Mouse (Mus musculus) T-helper 1 cell (primary cell): Measurements from ENCODE around the gene Naalad2.
"Not testable (repeated sequence)": the region's sequence is repeated elsewhere in the genome, so short reads cannot be mapped to it uniquely, and the experiment has no call there.

ENCODE experiments used
- in situ Hi-C: fragments of 300-600 bp; cut with MboI, MseI; formaldehyde crosslinking; loops from one replicate; pipeline ENCODE4 v1.15.1; 2025; ENCODE audit warnings: high pct_unique_total_duplicates

Gene Naalad2

GRCm38 (mm10) chr9:18402895-18403294 lies at the start of gene Naalad2:
TSS of gene Naalad2 (minus strand) at chr9:18402995.
- in situ Hi-C loops: not testable (repeated sequence)

GRCm38 (mm10) chr9:18431687-18432086 lies 28.9 kb upstream of the Naalad2 start:
- in situ Hi-C loops: no loop called here

- in situ Hi-C loops: no loop called here
Observed at GRCm38 (mm10) chr9:18430354-18430753, 27.6 kb upstream of the Naalad2 start, which contains the start of gene Mbd3l2. TSS of gene Mbd3l2 (plus strand) at chr9:18430654.

GRCm38 (mm10) chr9:18412371-18412770 lies 9.6 kb upstream of the Naalad2 start:
- in situ Hi-C loops: loop anchor here (5.0 kb wide), 1 partner anchor 360 kb away; no protein-coding TSS in a partner anchor

GRCm38 (mm10) chr9:18404118-18404517 lies 1.3 kb upstream of the Naalad2 start, which contains the start of gene Ubtfl1:
TSS of gene Ubtfl1 (plus strand) at chr9:18404418.
- in situ Hi-C loops: no loop called here

- in situ Hi-C loops: no loop called here
Observed at GRCm38 (mm10) chr9:18399629-18400028, 3.2 kb downstream of the Naalad2 start.

GRCm38 (mm10) chr9:18385782-18386181 lies 17.0 kb downstream of the Naalad2 start:
- in situ Hi-C loops: no loop called here

- in situ Hi-C loops: not testable (repeated sequence)
Observed at GRCm38 (mm10) chr9:18373026-18373425, 29.8 kb downstream of the Naalad2 start.

- in situ Hi-C loops: no loop called here
Observed at GRCm38 (mm10) chr9:18319990-18320389, 82.8 kb downstream of the Naalad2 start.

- in situ Hi-C loops: no loop called here
Observed at GRCm38 (mm10) chr9:18298301-18298700, 104.5 kb downstream of the Naalad2 start.

GRCm38 (mm10) chr9:18293026-18293781 lies 109.6 kb downstream of the Naalad2 start:
- in situ Hi-C loops: no loop called here

- in situ Hi-C loops: no loop called here
Observed at GRCm38 (mm10) chr9:18292443-18292922, 110.3 kb downstream of the Naalad2 start.

- in situ Hi-C loops: no loop called here
Observed at GRCm38 (mm10) chr9:18291571-18292429, 111.0 kb downstream of the Naalad2 start, which contains the start of gene Chordc1. TSS of gene Chordc1 (plus strand) at chr9:18292125.

GRCm38 (mm10) chr9:18278693-18279092 lies 124.1 kb downstream of the Naalad2 start:
- in situ Hi-C loops: not testable (repeated sequence)

- in situ Hi-C loops: no loop called here
Observed at GRCm38 (mm10) chr9:18277497-18277896, 125.3 kb downstream of the Naalad2 start.

GRCm38 (mm10) chr9:18276844-18277243 lies 126.0 kb downstream of the Naalad2 start:
- in situ Hi-C loops: no loop called here

GRCm38 (mm10) chr9:18275901-18276300 lies 126.9 kb downstream of the Naalad2 start:
- in situ Hi-C loops: no loop called here
